Mouse (Mus musculus): Measurements from ENCODE around the gene Kdm2a. TPM values are rescaled to one million over a fixed set of nuclear protein-coding genes. Genes with fewer than 3 reads are reported as not detected.
A peak's percentile ranks its signal among the peaks of the same experiment; 100 is the strongest.
"Not testable (repeated sequence)": the region's sequence is repeated elsewhere in the genome, so short reads cannot be mapped to it uniquely, and the experiment has no call there.

Gene Kdm2a
- total RNA-seq, 2 experiments from 2014 or later = 34.9 to 44.1 TPM

DNA sequence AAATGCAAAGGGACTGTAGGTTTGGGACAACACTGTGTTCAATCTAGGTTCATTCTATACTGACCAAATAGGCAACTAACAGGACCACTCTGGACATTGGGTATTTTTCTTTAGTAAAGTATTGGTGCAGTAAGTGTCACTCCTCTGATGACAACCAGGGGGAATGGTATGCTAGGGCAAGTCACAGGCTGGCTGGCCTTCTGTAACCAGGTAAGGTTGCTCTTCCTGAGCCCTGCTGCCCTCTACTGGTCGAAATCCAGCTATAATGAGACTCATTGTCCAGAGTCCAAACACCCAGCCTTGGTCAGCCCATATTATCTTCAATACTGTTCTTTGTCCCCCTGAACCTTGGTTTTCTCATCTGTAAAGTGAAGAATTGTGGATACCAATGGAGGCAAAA, 19.1 kb upstream of the Kdm2a start:
- peak; percentile 68 to 85 for DNase-seq

DNA sequence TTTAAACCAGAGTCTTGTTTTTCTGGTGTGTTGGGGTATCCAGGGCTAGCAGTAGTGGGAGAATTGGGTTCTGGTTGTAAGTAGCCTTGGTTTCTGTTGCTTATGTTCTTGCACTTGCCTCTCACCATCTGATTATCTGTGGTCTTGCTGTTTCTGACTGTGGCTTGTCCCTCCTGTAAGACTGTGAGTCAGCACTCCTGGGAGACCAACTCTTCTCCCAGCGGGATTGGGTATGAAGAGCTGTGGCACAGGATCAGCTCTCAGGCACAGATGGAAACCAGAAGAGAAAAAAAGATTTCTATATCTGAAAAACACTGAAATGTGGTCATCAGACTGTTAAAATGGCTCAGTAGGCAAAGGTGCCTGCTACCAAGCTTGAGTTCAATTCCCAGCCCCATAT, 16.5 kb upstream of the Kdm2a start:
- no peak for DNase-seq

DNA sequence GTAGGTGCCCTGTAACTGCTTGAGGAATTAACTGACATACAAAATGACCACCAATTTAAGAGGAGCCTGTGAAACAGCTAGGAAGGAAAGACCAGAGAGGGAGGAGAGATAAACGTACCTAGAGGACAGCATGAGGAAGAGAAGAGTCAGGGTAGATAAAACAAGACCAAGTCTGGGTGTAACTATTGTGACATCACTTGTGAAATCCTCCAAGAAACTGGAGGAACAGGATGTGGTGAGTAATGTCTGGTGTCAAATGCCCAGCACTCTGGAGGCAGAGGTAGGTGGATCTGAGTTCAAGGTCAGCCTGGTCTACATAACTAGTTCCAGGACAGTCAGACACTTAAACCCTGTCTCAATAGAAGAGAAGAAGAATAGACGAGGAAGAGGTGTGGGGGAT, 11.0 kb upstream of the Kdm2a start:
- no peak for DNase-seq

DNA sequence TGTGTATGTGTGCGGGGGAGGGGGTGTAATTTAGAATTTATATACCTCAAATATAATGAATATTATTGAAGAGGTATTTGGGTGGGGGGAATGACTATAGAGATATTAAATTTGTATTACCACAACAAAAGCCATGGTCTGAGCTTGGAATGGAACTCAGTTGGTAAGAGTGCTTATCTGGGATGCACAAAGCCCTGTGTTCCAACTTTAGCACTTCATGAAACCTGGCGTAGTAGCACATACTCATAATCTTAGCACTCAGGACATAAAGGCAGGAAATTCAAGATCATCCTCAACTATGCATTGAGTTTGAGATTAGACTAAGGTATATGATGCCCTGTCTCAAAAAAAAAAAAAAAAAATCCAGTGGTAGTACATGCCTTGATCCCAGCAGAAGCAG, 6.8 kb upstream of the Kdm2a start:
- DNase-seq = no peak

DNA sequence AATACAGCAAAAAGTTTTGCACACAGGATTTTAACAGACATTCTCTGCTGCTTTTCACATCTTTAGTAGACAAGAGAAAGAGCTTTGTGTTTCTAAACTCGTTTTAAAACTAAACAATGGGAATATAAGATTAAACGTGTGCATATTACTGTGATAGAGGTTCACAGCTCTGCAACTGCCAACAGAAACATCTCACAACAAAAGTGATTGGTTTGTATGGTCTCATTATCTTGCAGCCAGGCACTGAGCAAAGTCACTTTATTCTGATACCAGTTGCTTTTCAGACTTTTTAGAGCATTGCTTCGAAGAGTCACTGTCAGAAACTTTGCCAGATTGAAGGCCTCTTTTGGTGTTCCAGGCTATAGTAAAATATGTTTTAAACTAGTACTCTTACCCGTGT, 874 bp upstream of the Kdm2a start:
- no peak for DNase-seq

DNA sequence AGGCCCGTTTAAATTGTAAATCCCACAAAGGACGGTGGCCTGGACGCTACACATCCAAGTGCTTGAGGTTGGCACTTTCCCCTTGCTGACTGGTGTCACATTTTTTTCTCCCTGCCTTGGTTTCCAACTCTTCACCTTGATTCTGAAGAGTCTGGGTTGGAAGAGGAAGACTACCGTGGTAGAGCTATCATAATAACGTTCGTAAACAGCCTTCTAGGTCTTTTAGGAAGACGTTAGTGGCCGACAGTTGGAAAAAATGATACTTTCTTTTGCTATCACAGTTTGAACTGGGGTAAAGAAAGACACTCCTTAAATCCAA, 504 bp upstream of the Kdm2a start:
- DNase-seq = no peak

DNA sequence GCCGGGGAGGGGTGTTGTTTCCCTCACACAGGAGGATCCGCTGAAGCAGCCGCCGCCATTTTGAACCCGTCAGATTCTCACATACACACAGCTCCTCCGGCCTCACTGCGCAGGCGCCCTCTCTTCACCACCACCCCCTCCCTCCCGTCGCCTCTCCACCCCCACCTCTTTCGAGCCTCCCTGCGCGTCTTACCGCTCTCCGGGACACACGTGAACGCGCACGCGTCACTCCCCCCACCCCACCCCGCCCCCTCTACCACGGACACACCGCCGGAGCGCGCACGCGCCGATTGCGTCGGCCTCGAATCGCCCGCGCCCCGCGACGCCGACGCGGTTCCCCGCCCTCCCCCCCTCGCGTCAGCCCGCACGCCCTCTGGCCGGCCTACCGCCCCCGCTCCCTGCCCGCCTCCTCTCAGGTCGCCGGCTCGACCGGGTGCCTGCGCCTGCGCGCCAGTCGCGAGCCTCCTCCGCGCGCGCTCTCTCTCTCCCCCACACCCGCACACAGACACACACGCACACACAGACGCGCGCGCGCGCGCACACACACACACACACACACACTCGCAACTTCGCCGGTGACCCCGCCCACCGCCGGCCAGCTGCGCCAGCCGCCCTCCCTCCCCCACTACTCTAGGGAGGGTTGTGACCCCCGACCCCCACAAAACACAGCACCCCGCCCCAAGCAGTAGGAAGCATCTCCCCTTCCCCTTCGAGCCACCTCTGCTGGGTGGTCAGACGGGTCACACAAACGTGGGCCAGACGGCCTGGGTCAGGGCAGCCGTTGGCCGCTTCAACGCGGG, 887 bp downstream of the Kdm2a start:
- peak; percentile 95 to 97 for DNase-seq

DNA sequence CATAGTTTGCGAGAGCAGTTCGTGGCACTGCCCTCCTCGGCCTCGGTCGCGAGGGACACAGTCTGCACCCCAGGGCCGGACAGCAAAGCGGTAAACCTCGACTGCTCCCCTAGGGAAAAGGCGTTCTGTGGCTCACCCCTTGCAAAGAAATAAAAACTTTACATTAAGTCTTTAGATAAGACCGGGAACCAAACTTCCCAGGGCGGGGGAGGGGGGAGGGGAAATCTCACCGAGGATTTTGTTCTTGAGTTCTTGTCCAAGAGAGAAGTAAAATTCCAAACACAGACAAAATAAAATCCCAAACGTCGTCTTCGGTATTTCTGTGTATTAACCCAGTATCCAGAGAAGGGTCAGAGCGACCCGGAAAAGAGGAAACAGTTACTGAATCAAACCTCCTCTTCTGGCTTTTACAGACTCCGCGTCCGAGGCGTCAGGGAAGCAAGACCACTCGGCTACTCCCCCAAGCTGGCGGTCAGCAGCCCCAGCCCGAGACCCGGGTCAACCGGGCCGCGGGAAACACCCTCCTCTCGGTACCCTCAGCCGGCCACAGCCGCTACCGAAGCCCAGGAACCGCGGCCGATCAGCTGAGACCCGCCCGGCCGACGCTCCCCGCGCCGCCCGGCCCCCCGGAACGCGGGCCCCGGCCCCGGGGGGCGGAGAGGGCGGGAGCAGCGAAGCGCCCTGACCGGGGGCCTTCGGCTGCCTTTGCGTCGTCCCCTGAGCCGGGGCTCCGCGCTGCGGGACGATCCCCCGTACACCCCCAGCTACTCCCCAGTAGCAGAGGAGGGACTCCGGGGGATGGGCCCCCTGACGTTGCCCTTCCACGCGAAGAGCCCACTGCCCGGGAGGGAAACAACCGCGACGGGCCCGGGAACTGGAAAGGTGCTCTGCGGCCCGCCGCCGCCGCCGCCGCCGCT, 1.7 kb downstream of the Kdm2a start:
- DNase-seq = peak; percentile 32 to 67

DNA sequence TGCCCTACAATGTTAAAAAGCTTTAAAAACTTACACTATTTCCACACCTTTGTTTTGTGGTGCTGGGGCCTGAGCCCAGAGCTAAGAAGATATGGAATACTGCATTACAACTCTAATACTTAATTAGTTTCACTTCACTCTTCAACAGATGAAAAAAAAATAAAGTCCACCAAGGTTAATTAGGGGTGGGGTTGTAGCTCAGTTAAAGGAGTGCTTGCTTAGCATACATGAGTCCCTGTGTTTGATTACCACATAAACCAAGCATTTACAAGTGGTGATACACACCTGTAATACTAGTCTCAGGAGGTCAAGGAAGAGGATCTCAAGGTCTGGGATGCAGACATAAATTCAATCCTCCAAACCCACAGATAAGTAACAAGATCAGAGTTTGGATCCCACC, 10.8 kb downstream of the Kdm2a start:
- no peak for DNase-seq

DNA sequence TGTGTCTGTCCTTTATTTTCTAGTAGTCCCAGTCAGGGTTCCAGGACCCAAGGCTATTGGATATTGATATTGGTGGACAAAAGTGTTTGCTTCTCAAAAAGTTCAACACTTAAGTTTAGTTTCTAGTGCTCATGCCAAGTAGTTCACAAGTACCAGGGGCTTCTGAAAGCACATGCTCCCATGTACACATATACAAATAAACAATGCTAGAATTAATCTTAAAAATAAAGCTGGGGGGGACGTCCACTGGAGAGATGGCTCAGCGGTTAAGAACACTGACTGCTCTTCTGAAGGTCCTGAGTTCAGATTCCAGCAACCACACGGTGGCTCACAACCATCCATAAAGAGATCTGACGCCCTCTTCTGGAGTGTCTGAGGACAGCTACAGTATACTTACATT, 13.1 kb downstream of the Kdm2a start:
- DNase-seq = no peak

DNA sequence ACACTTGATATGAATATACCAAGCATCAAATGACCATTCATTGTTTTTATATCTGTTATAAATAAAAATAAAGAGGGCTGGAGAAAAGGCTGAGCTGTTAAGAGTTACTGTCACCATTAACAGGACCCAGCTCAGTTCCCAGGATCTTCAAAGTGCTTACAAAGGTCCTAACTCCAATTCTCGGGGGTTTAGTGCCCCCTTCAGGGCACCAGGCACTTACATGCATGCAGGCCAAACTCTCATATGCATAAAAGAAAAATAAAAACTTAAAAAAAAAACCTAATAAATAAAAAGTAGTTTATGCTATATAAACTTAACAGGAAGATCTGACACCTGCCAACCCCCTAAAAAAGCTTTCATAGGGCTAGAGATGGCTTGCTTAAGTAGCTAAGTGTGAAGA, 13.8 kb downstream of the Kdm2a start:
- DNase-seq = no peak

DNA sequence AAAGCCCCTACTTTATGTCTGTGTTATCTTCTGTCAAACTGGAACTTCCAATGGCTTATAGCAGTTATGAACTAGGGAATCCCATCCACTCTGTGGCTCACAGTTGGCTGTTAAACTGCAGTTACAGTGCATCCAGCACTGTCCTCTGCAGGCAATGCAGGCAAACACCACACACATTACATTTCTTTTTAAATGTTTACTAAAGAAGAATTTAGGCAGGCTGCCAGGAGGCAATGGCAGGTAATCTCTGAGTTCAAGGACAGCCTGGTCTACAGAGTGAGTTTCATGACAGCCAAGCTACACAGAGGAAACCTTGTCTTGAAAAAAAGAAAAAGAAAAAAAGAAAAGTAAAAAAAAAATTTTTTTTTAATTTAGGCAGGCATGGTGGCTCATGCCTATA, 14.8 kb downstream of the Kdm2a start:
- DNase-seq = no peak

DNA sequence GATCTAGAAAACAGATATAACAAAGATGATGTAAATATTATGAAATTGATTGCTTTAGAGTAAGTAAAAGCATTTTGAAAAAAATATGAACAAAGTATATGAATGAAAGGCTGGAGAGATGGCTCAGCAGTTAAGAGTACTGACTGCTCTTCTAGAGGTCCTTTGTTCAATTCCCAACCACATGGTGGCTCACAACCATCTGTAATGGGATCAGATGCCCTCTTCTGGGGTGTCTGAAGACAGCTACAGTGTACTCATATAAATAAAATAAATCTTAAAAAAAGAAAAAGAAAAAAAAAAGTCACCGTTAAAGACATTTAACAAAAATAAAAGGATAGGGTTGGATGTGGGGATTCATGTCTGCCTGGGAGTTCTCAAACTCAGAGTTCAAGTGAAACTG, 15.8 kb downstream of the Kdm2a start:
- DNase-seq = not testable (repeated sequence)

DNA sequence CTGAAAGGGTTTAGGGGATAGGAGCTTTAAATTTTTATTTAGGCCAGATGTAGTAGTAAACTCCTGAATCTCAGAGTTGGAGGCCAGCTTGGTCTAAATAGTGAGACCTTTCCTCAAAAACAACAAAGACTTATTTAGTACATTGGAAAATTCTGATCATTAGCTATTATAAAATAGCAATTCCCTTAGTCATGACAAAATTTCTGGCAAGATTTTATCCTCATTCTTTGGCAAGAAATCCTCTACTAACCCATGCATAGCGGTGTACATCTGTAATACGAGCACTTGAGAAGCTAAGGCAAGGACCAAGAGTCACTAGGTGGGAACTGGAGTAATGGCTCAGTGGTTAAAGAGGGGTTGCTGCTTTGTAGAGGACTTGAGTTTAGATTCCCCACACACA, 27.4 kb downstream of the Kdm2a start:
- DNase-seq = no peak

DNA sequence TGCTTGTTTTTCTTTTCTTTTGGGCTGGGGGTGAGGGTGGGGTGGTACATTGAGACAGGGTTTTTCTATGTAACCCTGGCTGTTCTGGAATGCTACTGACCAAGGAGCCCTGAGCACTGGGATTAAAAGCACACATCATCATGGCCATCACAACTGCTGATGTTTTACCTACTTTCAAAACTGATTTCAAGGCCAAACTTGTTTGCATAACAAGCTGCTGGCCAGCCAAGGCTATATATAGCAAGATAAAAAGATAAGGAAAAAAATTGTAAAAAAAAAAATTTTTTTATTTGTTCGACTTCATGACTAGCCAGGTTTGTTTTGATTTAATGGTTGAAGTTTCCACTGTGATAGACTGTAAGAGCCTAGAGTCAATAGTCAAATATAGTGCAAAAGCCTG, 27.8 kb downstream of the Kdm2a start:
- DNase-seq = no peak

DNA sequence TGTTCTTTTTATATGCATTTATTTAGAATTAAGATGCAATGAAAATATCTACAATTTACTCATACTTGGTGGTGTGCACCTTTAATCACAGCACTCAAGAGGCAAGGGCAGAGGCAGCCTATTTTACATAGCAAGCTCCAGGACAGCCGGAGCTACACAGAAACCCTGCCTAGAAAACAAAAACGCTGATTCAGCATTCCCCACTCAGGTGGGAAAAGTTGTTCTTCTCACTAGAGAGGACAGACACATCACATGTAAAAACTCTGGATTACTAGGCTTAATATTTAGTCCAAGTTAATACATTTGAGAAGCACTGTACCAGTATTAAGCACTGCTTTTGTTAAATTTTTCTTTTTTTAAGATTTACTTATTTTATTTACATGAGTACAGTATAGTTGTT, 48.6 kb downstream of the Kdm2a start:
- DNase-seq = no peak

DNA sequence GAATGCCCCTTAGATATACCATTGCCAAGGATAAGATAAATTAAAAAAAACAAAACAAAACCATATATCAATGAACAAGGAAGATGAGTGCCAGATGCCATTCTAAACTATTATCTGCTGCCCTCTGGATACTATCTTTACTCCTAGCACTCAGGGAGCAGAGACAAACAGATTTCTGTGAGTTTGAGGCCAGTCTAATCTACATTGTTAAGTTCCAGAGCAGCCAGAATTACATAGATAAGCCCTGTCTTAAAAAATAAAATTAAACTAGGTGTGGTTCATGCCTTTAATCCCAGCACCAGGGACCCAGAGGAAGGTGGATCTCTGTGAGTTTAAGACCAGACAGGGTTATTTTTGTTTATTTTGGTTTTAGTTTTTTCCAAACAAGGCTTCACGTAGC, 51.6 kb downstream of the Kdm2a start:
- no peak for DNase-seq

DNA sequence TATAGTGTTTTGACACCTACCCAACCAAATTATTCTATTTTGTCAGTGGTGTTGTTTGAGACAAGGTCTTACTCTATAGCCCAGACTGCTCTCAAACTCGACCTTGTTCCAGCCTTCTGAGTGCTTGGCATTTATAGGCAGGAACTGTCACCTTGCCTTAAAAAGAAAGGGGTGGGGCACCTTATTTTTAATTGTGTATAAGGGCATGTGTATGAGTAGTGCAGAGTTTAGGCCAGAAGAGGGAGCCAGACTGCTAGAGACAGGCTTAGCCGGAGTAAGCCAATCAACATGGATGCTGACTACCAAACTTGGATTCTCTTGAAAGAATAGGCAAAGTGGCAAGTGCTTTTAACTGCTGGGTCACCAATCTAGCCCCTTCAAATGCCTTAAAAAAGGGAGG, 59.9 kb downstream of the Kdm2a start:
- peak; percentile 77 to 78 for DNase-seq

DNA sequence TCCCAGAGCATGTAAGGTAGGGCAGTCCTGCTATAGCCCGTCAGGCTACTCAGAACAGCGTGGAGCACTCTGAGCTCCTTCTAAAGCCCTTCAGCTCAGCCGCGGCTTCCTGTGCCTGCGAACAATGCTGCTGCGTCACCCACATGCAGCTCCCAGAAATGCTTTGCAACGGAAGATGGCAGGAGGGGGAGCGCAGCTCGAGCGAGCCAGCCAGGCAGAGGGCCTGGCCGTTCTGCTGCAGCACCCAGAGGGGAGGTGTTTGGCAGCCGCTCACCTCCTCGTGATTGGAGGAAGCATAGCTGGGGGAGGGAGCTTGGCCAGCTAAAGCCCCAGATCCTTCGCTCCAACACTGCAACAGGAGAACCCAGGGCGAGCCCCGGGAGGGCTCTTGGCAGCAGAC, 64.3 kb downstream of the Kdm2a start:
- peak; percentile 96 to 99 for DNase-seq

DNA sequence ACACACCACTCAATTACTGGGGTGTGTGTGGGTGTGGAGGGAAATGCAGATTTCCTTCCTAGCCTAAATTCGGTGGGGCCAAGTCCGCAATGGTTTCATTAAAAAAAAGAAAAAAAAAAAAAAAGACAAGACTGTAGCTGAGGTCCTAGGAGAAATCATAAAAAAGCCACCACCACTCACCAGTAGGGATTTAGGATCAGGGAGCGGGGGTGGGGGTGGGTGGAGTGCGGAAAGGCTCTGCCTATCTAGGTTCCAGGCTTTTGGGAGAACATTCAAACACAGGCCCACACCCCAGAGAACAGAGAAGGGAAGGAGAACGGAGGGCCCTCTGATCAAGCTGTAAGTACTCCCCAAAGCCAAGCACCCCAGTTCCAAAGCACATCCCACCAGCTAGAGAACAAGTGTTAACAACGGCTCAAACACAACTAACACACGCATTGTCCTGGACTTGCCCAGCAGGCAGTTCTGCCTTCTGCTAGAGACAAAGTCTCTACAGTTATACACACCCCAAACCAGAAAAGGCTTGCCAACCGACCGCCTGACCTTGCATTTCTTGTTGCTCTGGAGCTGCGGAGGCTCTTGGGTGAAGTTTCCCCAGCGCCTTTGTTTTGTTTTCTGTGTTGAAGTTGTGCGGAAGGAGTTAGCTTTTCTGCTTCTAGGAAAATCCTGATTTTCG, 64.8 kb downstream of the Kdm2a start:
- DNase-seq = peak in 1 of 2 experiments; percentile 70

DNA sequence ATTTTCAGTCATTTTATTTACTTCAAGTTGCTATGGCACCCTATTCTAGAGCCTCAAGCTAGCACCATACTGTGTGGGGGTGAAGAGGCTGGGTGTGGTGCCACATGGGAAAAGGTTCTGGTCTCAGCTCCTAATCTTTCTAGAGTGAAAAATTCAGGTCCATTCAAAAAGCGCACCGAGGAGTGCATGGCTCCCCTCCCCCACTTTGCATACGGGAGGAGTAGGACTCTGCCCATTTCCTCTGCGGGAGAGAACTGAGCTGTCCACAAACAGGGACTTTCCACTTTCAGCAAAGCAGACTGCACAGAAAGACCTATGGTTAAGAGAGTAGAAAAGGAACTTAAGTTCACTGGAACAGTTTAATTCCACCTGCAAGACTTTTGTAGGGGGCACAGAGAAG, 65.4 kb downstream of the Kdm2a start:
- peak; percentile 72 to 75 for DNase-seq

DNA sequence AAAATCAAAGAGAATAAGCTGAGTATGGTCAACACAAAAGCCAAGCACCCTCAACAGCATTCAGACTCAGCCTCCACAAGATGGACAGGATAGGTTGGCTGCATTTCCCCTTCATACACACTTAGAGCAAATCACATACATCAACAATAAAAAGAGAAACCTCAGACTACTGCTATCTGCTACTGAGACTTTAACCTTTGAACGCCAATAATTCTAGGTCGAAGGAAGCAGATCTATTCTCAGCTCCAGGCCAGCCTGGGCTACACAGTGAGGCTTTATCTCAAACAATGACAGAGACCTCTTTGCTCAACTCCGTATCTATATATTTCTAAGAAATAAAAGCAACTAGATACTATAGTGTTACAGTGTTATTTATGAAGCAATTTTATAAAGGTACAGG, 66.8 kb downstream of the Kdm2a start:
- no peak for DNase-seq

DNA sequence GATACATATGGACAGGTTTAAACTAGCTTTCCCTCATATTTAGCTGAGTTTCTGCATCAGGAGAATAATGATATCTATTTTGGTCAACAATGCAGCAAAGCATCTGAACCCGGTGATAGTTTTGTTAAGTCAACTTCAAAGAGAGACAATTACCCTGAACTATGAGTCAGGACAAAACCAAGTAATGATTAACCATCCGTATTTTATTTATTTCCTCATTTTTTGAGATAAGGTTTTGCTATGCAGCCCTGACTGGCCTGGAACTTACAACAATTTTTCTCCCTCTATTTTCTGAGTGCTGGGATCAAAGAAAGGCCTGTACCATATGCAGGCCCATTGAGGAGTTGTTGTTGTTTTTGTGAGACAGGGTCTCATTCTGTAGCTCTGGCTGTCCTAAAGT, 67.5 kb downstream of the Kdm2a start:
- no peak for DNase-seq

Measured in heart, adult 18-20 months (tissue).